Mouse (Mus musculus) cerebellum, adult 2 months (tissue): ENCODE results near the gene Klrg1.

Source experiments
- CTCF ChIP-seq: fragments of 200-500 bp; IDR thresholded peaks from 2 replicates; pipeline ENCODE4 v1.5.1; 2011; ENCODE audit warnings: low read depth, mild to moderate bottlenecking, control low read depth, low read length, moderate library complexity, borderline replicate concordance; ENCODE audit not compliant: insufficient read depth
- POLR2A ChIP-seq: fragments of 200-500 bp; IDR thresholded peaks from 2 replicates; pipeline ENCODE4 v1.6.1; 2011; ENCODE audit warnings: low read length, control low read depth, borderline replicate concordance; ENCODE audit not compliant: insufficient read depth

- TF ChIP-seq CTCF (no peak), POLR2A (no peak)
Measured at GRCm38 (mm10) chr6:122284304-122284703, 1.6 kb upstream of the Klrg1 start.
